Mouse (Mus musculus) urinary bladder, adult 18-20 months (tissue): ENCODE measurements at regions not wholly inside any gene's neighbourhood (a gene's known extent, or its start where the extent isn't known, plus 50 kb on each side); places are given as distances from the start of the nearest gene placed in this dataset.
A peak's percentile ranks its signal among the peaks of the same experiment; 100 is the strongest.
"Not testable (repeated sequence)": the region's sequence is repeated elsewhere in the genome, so short reads cannot be mapped to it uniquely, and the experiment has no call there.

Source experiments
- DNase-seq, 2 experiments: peaks; one replicate each; pipeline ENCODE4 v3.0.0; 2022; ENCODE audit warnings: low spot score in 2 of 2, mixed read lengths in 2 of 2

- peak in 1 of 2 experiments; percentile 35 for DNase-seq
These were observed 92.3 kb upstream of the Mdm1 start for GRCm38 (mm10) chr10:118049330-118049729.

- DNase-seq = no peak
These were observed 91.4 kb upstream of the Mdm1 start for GRCm38 (mm10) chr10:118050152-118050641.

GRCm38 (mm10) chr10:118052042-118052441 lies 89.6 kb upstream of the Mdm1 start:
- no peak for DNase-seq

- DNase-seq = no peak
These were observed 89.1 kb upstream of the Mdm1 start for GRCm38 (mm10) chr10:118052477-118052876.

GRCm38 (mm10) chr10:118053037-118053436 lies 88.6 kb upstream of the Mdm1 start:
- no peak for DNase-seq

GRCm38 (mm10) chr10:118056789-118057271 lies 84.8 kb upstream of the Mdm1 start:
- no peak for DNase-seq

GRCm38 (mm10) chr10:118057516-118057915 lies 84.1 kb upstream of the Mdm1 start:
- no peak for DNase-seq

- DNase-seq = no peak
These were observed 76.8 kb upstream of the Mdm1 start for GRCm38 (mm10) chr10:118064816-118065216.

GRCm38 (mm10) chr10:118076341-118076740 lies 65.3 kb upstream of the Mdm1 start:
- DNase-seq = not testable (repeated sequence)

GRCm38 (mm10) chr10:118081636-118082166 lies 59.9 kb upstream of the Mdm1 start:
- DNase-seq = no peak

GRCm38 (mm10) chr10:118083035-118083720 lies 58.4 kb upstream of the Mdm1 start:
- no peak for DNase-seq

GRCm38 (mm10) chr10:118083721-118084075 lies 57.9 kb upstream of the Mdm1 start:
- no peak for DNase-seq

GRCm38 (mm10) chr10:118085046-118085983 lies 56.3 kb upstream of the Mdm1 start:
- no peak for DNase-seq

- DNase-seq = no peak
These were observed 53.9 kb upstream of the Mdm1 start for GRCm38 (mm10) chr10:118087570-118088340.

GRCm38 (mm10) chr10:118088499-118088898 lies 53.1 kb upstream of the Mdm1 start:
- DNase-seq = no peak

- no peak for DNase-seq
These were observed 51.7 kb upstream of the Mdm1 start for GRCm38 (mm10) chr10:118089879-118090278.

GRCm38 (mm10) chr10:118091476-118091875 lies 50.1 kb upstream of the Mdm1 start:
- no peak for DNase-seq
